In genomic region chr4:130883820-130884533, GRCm38 (mm10) we compare ENCODE assay signal across 13 mouse cellular contexts. TPM values are rescaled to one million over a fixed set of nuclear protein-coding genes. Genes with fewer than 3 reads are reported as not detected.
DNase-seq lines count a peak whose midpoint lies in the region; ATAC-seq lines count a peak whose summit lies in the region.
"Had no signal": no experiment of that assay in that cellular context is flagged by ENCODE, and none has a peak within 500 bp of the region (broad histone marks: within the 10 kb centered on the region; RNA-seq: fewer than 3 reads in every experiment).

No protein-coding gene starts in this region.

- H3K27me3 ChIP-seq in forebrain, embryonic 10.5 days (ENCODE audit: poor library complexity, severe bottlenecking) = peaks cover 12% of the 10 kb centered on the region; the same call in 1 of the 2 replicates
- no peaks in the 10 kb centered on the region for H3K27me3 ChIP-seq in forebrain, embryonic 15.5 days
- H3K27me3 ChIP-seq in hindbrain, embryonic 16.5 days (replicated peaks; ENCODE audit: control insufficient read depth, insufficient read depth, low read length) = peaks cover 7% of the 10 kb centered on the region
- peaks cover 13% of the 10 kb centered on the region; the same call in 1 of the 2 replicates for H3K27me3 ChIP-seq in heart, embryonic 10.5 days (ENCODE audit: insufficient read depth, poor library complexity, severe bottlenecking)
- H3K27me3 ChIP-seq: liver, embryonic 15.5 days had no signal

- no peaks in the 10 kb centered on the region for H3K36me3 ChIP-seq in forebrain, embryonic 10.5 days (replicated peaks)
- no peaks in the 10 kb centered on the region for H3K36me3 ChIP-seq in forebrain, embryonic 15.5 days
- H3K36me3 ChIP-seq in hindbrain, embryonic 16.5 days (ENCODE audit: control insufficient read depth, insufficient read depth, low read length) = no peaks in the 10 kb centered on the region
- H3K36me3 ChIP-seq in heart, embryonic 10.5 days = no peaks in the 10 kb centered on the region
- H3K36me3 ChIP-seq: liver, embryonic 15.5 days had no signal

- H3K9ac ChIP-seq in forebrain, embryonic 15.5 days (replicated peaks) = no peak overlapping the region
- no peak overlapping the region for H3K9ac ChIP-seq in hindbrain, embryonic 16.5 days (ENCODE audit: low read depth, low read length)
- H3K9ac ChIP-seq: liver, embryonic 15.5 days had no signal

- H3K27ac ChIP-seq in forebrain, embryonic 10.5 days = 0 out of 2 replicates have a peak overlapping the region, but pooled peaks have one; percentile 2
- H3K27ac ChIP-seq in forebrain, embryonic 15.5 days (replicated peaks) = no peak overlapping the region
- H3K27ac ChIP-seq in hindbrain, embryonic 16.5 days (ENCODE audit: low read depth, low read length) = no peak overlapping the region
- no peak overlapping the region for H3K27ac ChIP-seq in heart, embryonic 10.5 days
- H3K27ac ChIP-seq: liver, embryonic 15.5 days had no signal

- H3K4me1 ChIP-seq in forebrain, embryonic 10.5 days = peaks cover 39% of the 10 kb centered on the region
- H3K4me1 ChIP-seq in forebrain, embryonic 15.5 days = peaks cover 5% of the 10 kb centered on the region
- H3K4me1 ChIP-seq in hindbrain, embryonic 16.5 days (ENCODE audit: control insufficient read depth, insufficient read depth, low read depth, low read length) = peaks cover 5% of the 10 kb centered on the region
- H3K4me1 ChIP-seq in heart, embryonic 10.5 days = peaks cover 31% of the 10 kb centered on the region
- H3K4me1 ChIP-seq: liver, embryonic 15.5 days had no signal

- peak; percentile 45 for DNase-seq in forebrain, embryonic 10.5 days (ENCODE audit: extremely low spot score, low spot score)
- DNase-seq in MN1 (ENCODE audit: low spot score) = peak; percentile 41
- peak; percentile 78 for DNase-seq in embryo, embryonic 10.5 days (ENCODE audit: low spot score)
- no peak for DNase-seq in heart, embryonic 10.5 days (ENCODE audit: low spot score)
- DNase-seq in gastrocnemius, adult 18-20 months (ENCODE audit: low spot score) = no peak
- DNase-seq: adrenal gland, postnatal 14 days; kidney, postnatal 36 days; thymus, postnatal 25 days had no signal

- H3K4me3 ChIP-seq in forebrain, embryonic 10.5 days = no peak overlapping the region
- H3K4me3 ChIP-seq in forebrain, embryonic 15.5 days = no peak overlapping the region
- no peak overlapping the region for H3K4me3 ChIP-seq in hindbrain, embryonic 16.5 days (ENCODE audit: low read length)
- no peak overlapping the region for H3K4me3 ChIP-seq in heart, embryonic 10.5 days
- H3K4me3 ChIP-seq: liver, embryonic 15.5 days; megakaryocyte, embryonic 14.5 days had no signal

- H3K9me3 ChIP-seq in forebrain, embryonic 10.5 days = no peaks in the 10 kb centered on the region
- no peaks in the 10 kb centered on the region for H3K9me3 ChIP-seq in forebrain, embryonic 15.5 days
- H3K9me3 ChIP-seq in hindbrain, embryonic 16.5 days (ENCODE audit: control insufficient read depth, low read length) = no peaks in the 10 kb centered on the region
- H3K9me3 ChIP-seq in heart, embryonic 10.5 days = no peaks in the 10 kb centered on the region
- H3K9me3 ChIP-seq: liver, embryonic 15.5 days; megakaryocyte, embryonic 14.5 days had no signal

- no peak overlapping the region for H3K4me2 ChIP-seq in forebrain, embryonic 15.5 days (replicated peaks)
- no peak overlapping the region for H3K4me2 ChIP-seq in hindbrain, embryonic 16.5 days (ENCODE audit: low read length)
- H3K4me2 ChIP-seq: liver, embryonic 15.5 days had no signal

- 50% methylated on average over 13 of the region's 13 CpGs for whole genome bisulfite sequencing in forebrain, embryonic 10.5 days
- 39% methylated on average over 13 of the region's 13 CpGs for WGBS in forebrain, embryonic 15.5 days
- WGBS in hindbrain, embryonic 16.5 days = 41% methylated on average over 13 of the region's 13 CpGs
- WGBS in heart, embryonic 10.5 days = 24% methylated on average over 13 of the region's 13 CpGs

- no peak for ATAC-seq in forebrain, embryonic 15.5 days (replicated peaks)
- ATAC-seq in hindbrain, embryonic 16.5 days = peak; percentile 53
- ATAC-seq in CD4-positive, CD25-positive, alpha-beta regulatory T cell, adult 4 months = no peak

RNA-seq across cellular contexts. Expression of gene Laptm5, which starts 28.9 kb away (rescaled TPM):
- 16.7 and 17.1 TPM in 2 replicates for polyA plus RNA-seq in forebrain, embryonic 10.5 days (2016; fragmentation: Nextera tagmentation; extraction: Ambion mirVana)
- 21.6 and 26.4 TPM in 2 replicates for polyA plus RNA-seq in forebrain, embryonic 15.5 days (2015; fragmentation: Nextera tagmentation; extraction: Ambion mirVana)
- 27.2 and 27.4 TPM in 2 replicates for polyA plus RNA-seq in hindbrain, embryonic 16.5 days (2015; fragmentation: Nextera tagmentation; extraction: Ambion mirVana)
- 7.7 and 19.5 TPM in 2 replicates for polyA plus RNA-seq in heart, embryonic 10.5 days (2016; fragmentation: Nextera tagmentation; extraction: Ambion mirVana)
- 1 to 10 TPM; 2.7 to 6.0 TPM for total RNA-seq in gastrocnemius, adult 18-20 months (2021)
- polyA plus RNA-seq in CD4-positive, CD25-positive, alpha-beta regulatory T cell, adult 4 months (2017; shearing (Covaris generic)) = 1,000 to 10,000 TPM; 1,726 to 2,325 TPM

Comparison
In these comparisons a context has a peak if more than half of its experiments do, and no peak if none do; other contexts are left out.
1. DNase-seq: peak in forebrain, embryonic 10.5 days (single experiment), MN1 (single experiment) and embryo, embryonic 10.5 days (single experiment); none in heart, embryonic 10.5 days (single experiment) and gastrocnemius, adult 18-20 months (single experiment).
2. RNA of gene Laptm5, which starts 28.9 kb away (polyA plus RNA-seq): 1,726 to 2,325 TPM in CD4-positive, CD25-positive, alpha-beta regulatory T cell, adult 4 months; 27.2 to 27.4 TPM in hindbrain, embryonic 16.5 days, 21.6 to 26.4 TPM in forebrain, embryonic 15.5 days, 7.7 to 19.5 TPM in heart, embryonic 10.5 days and 16.7 to 17.1 TPM in forebrain, embryonic 10.5 days; every median in the first group is over 10 times any median in the second.